Mouse (Mus musculus) midbrain, embryonic 11.5 days (tissue): Measurements from ENCODE around the gene Mrpl38. TPM values are rescaled to one million over a fixed set of nuclear protein-coding genes. Genes with fewer than 3 reads are reported as not detected.

Source experiments
- ATAC-seq: fragments of 200-750 bp; cut with Nextera tagmentation; 2 replicates; pipeline ENCODE4 v1.8.0; 2017; ENCODE audit warnings: moderate TSS enrichment, moderate library complexity; ENCODE audit not compliant: low FRiP score
- DNase-seq: peaks from one replicate; pipeline ENCODE4 v3.0.0; 2015; ENCODE audit warnings: low spot score; ENCODE audit errors: missing footprints
- H3K27ac ChIP-seq: fragments of 300-500 bp; sonication (generic); 2 replicates; pipeline ENCODE4 v1.5.1; 2014; ENCODE audit warnings: low read depth, low read length
- H3K27me3 ChIP-seq: fragments of 300-500 bp; sonication (generic); 2 replicates; pipeline ENCODE4 v1.6.1; 2014; ENCODE audit warnings: mild to moderate bottlenecking, low read length, moderate library complexity, mixed read lengths; ENCODE audit not compliant: control insufficient read depth, insufficient read depth
- H3K36me3 ChIP-seq: fragments of 300-500 bp; sonication (generic); 2 replicates; pipeline ENCODE4 v1.6.1; 2014; ENCODE audit warnings: mild to moderate bottlenecking, low read length, moderate library complexity, mixed read lengths; ENCODE audit not compliant: control insufficient read depth, insufficient read depth
- H3K4me1 ChIP-seq: fragments of 300-500 bp; sonication (generic); 2 replicates; pipeline ENCODE4 v1.6.1; 2014; ENCODE audit warnings: low read length; ENCODE audit not compliant: control insufficient read depth, insufficient read depth
- H3K4me2 ChIP-seq: fragments of 300-500 bp; sonication (generic); 2 replicates; pipeline ENCODE4 v1.6.1; 2014; ENCODE audit warnings: mild to moderate bottlenecking, moderate library complexity
- H3K4me3 ChIP-seq: fragments of 300-500 bp; sonication (generic); 2 replicates; pipeline ENCODE4 v1.5.1; 2014; ENCODE audit warnings: low read depth, low read length
- H3K9ac ChIP-seq: fragments of 300-500 bp; sonication (generic); 2 replicates; pipeline ENCODE4 v1.6.1; 2014; ENCODE audit warnings: low read length
- H3K9me3 ChIP-seq: fragments of 300-500 bp; sonication (generic); 2 replicates; pipeline ENCODE4 v1.6.1; 2016; ENCODE audit warnings: low read length; ENCODE audit not compliant: control insufficient read depth
- WGBS: fragments of 180-500 bp; shearing (Covaris S2); extraction: QIAGEN DNeasy Blood & Tissue Kit; methylation state at CpG from one replicate; pipeline ENCODE4 v1.1.7; 2014; 5-methylcytosine and 5-hydroxymethylcytosine counted together
- polyA plus RNA-seq: library from polyadenylated mRNA; unstranded; fragments of >200 nt; fragmentation: Nextera tagmentation; extraction: Ambion mirVana; gene quantifications from 2 replicates; pipeline ENCODE4 v1.2.1, GENCODE M21; 2014

The Mrpl38 gene
- polyA plus RNA-seq, 1 experiment from 2014 or later: 97.0 TPM

GRCm38 (mm10) chr11:116101931-116102381, 36.7 kb downstream of the Mrpl38 start:
- WGBS: 37% methylated on average over 11 of the region's 11 CpGs
- H3K9me3 ChIP-seq: no peaks in the 10 kb centered on the region
- H3K9ac ChIP-seq: peak overlapping the region; percentile 37
- DNase-seq (no peak), ATAC-seq (no peak)
- H3K27ac ChIP-seq: peak overlapping the region; percentile 32
- H3K4me3 ChIP-seq: no peak overlapping the region
- H3K4me2 ChIP-seq: no peak overlapping the region
- H3K36me3 ChIP-seq: no peaks in the 10 kb centered on the region
- peaks cover 12% of the 10 kb centered on the region for H3K27me3 ChIP-seq
- peaks cover 26% of the 10 kb centered on the region for H3K4me1 ChIP-seq

GRCm38 (mm10) chr11:116100839-116101238, 37.8 kb downstream of the Mrpl38 start:
- H3K9ac ChIP-seq: no peak overlapping the region
- WGBS: 89% methylated on average over 7 of the region's 7 CpGs
- no peak for DNase-seq
- peaks cover 15% of the 10 kb centered on the region for H3K4me1 ChIP-seq
- no peak overlapping the region for H3K4me2 ChIP-seq
- no peaks in the 10 kb centered on the region for H3K36me3 ChIP-seq
- H3K27ac ChIP-seq: no peak overlapping the region
- H3K4me3 ChIP-seq: no peak overlapping the region
- H3K9me3 ChIP-seq: 0 out of 2 replicates have a peak, but pooled peaks cover 3% of the 10 kb centered on the region
- peaks cover 2% of the 10 kb centered on the region; the same call in 1 of the 2 replicates for H3K27me3 ChIP-seq
- no peak for ATAC-seq

- no peak for DNase-seq
- H3K4me2 ChIP-seq: no peak overlapping the region
- no peaks in the 10 kb centered on the region for H3K36me3 ChIP-seq
- H3K27me3 ChIP-seq: no peaks in the 10 kb centered on the region
- no peak overlapping the region for H3K4me3 ChIP-seq
- no peak overlapping the region for H3K27ac ChIP-seq
- H3K9ac ChIP-seq: no peak overlapping the region
- no peak for ATAC-seq
- WGBS: 82% methylated on average over 6 of the region's 6 CpGs
- H3K4me1 ChIP-seq: peaks cover 15% of the 10 kb centered on the region
- H3K9me3 ChIP-seq: 0 out of 2 replicates have a peak, but pooled peaks cover 3% of the 10 kb centered on the region
Measured at GRCm38 (mm10) chr11:116100385-116100784, 38.3 kb downstream of the Mrpl38 start.

GRCm38 (mm10) chr11:116099462-116099861, 39.2 kb downstream of the Mrpl38 start:
- H3K36me3 ChIP-seq: no peaks in the 10 kb centered on the region
- ATAC-seq (no peak), DNase-seq (no peak)
- H3K4me2 ChIP-seq: no peak overlapping the region
- 88% methylated on average over 6 of the region's 6 CpGs for WGBS
- 0 out of 2 replicates have a peak, but pooled peaks cover 3% of the 10 kb centered on the region for H3K9me3 ChIP-seq
- H3K4me1 ChIP-seq: peaks cover 15% of the 10 kb centered on the region
- no peak overlapping the region for H3K9ac ChIP-seq
- no peak overlapping the region for H3K27ac ChIP-seq
- H3K27me3 ChIP-seq: no peaks in the 10 kb centered on the region
- H3K4me3 ChIP-seq: no peak overlapping the region

- H3K27ac ChIP-seq: no peak overlapping the region
- ATAC-seq (no peak), DNase-seq (no peak)
- no peak overlapping the region for H3K4me2 ChIP-seq
- H3K36me3 ChIP-seq: no peaks in the 10 kb centered on the region
- WGBS: 79% methylated on average over 14 of the region's 14 CpGs
- H3K9me3 ChIP-seq: 0 out of 2 replicates have a peak, but pooled peaks cover 3% of the 10 kb centered on the region
- H3K4me1 ChIP-seq: peaks cover 9% of the 10 kb centered on the region
- H3K4me3 ChIP-seq: no peak overlapping the region
- no peaks in the 10 kb centered on the region for H3K27me3 ChIP-seq
- no peak overlapping the region for H3K9ac ChIP-seq
Measured at GRCm38 (mm10) chr11:116098711-116099460, 39.8 kb downstream of the Mrpl38 start.

- no peak overlapping the region for H3K4me3 ChIP-seq
- no peaks in the 10 kb centered on the region for H3K36me3 ChIP-seq
- H3K4me1 ChIP-seq: no peaks in the 10 kb centered on the region
- H3K27ac ChIP-seq: no peak overlapping the region
- no peak overlapping the region for H3K4me2 ChIP-seq
- 0 out of 2 replicates have a peak, but pooled peaks cover 3% of the 10 kb centered on the region for H3K9me3 ChIP-seq
- ATAC-seq (no peak), DNase-seq (peak; percentile 88)
- WGBS: 92% methylated on average over 5 of the region's 5 CpGs
- H3K27me3 ChIP-seq: no peaks in the 10 kb centered on the region
- no peak overlapping the region for H3K9ac ChIP-seq
Measured at GRCm38 (mm10) chr11:116096213-116097108, 42.2 kb downstream of the Mrpl38 start.

GRCm38 (mm10) chr11:116095573-116095972, 43.1 kb downstream of the Mrpl38 start:
- WGBS: 88% methylated on average over 3 of the region's 3 CpGs
- H3K27ac ChIP-seq: no peak overlapping the region
- no peaks in the 10 kb centered on the region for H3K27me3 ChIP-seq
- H3K36me3 ChIP-seq: no peaks in the 10 kb centered on the region
- 0 out of 2 replicates have a peak, but pooled peaks cover 3% of the 10 kb centered on the region for H3K9me3 ChIP-seq
- no peak overlapping the region for H3K4me3 ChIP-seq
- DNase-seq: no peak
- H3K4me1 ChIP-seq: no peaks in the 10 kb centered on the region
- ATAC-seq: no peak
- H3K9ac ChIP-seq: no peak overlapping the region
- H3K4me2 ChIP-seq: no peak overlapping the region

GRCm38 (mm10) chr11:116093771-116094565, 44.7 kb downstream of the Mrpl38 start:
- H3K9me3 ChIP-seq: 0 out of 2 replicates have a peak, but pooled peaks cover 3% of the 10 kb centered on the region
- no peak overlapping the region for H3K4me2 ChIP-seq
- H3K27ac ChIP-seq: 0 out of 2 replicates have a peak overlapping the region, but pooled peaks have one; percentile 15
- H3K36me3 ChIP-seq: no peaks in the 10 kb centered on the region
- no peak overlapping the region for H3K4me3 ChIP-seq
- no peak for ATAC-seq
- no peaks in the 10 kb centered on the region for H3K27me3 ChIP-seq
- no peak for DNase-seq
- H3K9ac ChIP-seq: no peak overlapping the region
- H3K4me1 ChIP-seq: no peaks in the 10 kb centered on the region
- WGBS: 69% methylated on average over 16 of the region's 16 CpGs
